Mouse (Mus musculus): Measurements from ENCODE around the gene Olfr1362. TPM values are rescaled to one million over a fixed set of nuclear protein-coding genes. Genes with fewer than 3 reads are reported as not detected.

Gene Olfr1362
- not detected in 2 replicates for polyA plus RNA-seq (2015; fragmentation: Nextera tagmentation; extraction: Ambion mirVana)

- no peak within 1 kb of the TSS for H3K27ac ChIP-seq
- no peak for ATAC-seq
Observed at GRCm38 (mm10) chr13:21613922-21614321, at the start of gene Olfr1362. Gene Olfr1362, minus strand, starts transcription at chr13:21614022.

GRCm38 (mm10) chr13:21663286-21663685, 49.5 kb upstream of the Olfr1362 start, which contains the start of gene Olfr1361:
Gene Olfr1361, minus strand, starts transcription at chr13:21663386.
- ATAC-seq: no peak
- Histone ChIP-seq H3K27me3 (replicated peaks) (no peaks in the 10 kb centered on the region), H3K4me3 (replicated peaks) (no peak within 1 kb of the TSS), H3K27ac (no peak within 1 kb of the TSS), H3K4me1 (replicated peaks) (no peaks in the 10 kb centered on the region), H3K9me3 (no peaks in the 10 kb centered on the region), H3K9ac (no peak within 1 kb of the TSS), H3K36me3 (no peaks in the 10 kb centered on the region), H3K4me2 (replicated peaks) (no peak within 1 kb of the TSS)
- 70% methylated on average over 2 of the region's 2 CpGs for WGBS

More at GRCm38 (mm10) chr13:21613922-21614321, at the start of gene Olfr1362:
- Histone ChIP-seq H3K36me3 (no peaks in the 10 kb centered on the region), H3K9me3 (no peaks in the 10 kb centered on the region), H3K9ac (no peak within 1 kb of the TSS), H3K4me2 (replicated peaks) (no peak within 1 kb of the TSS), H3K4me1 (replicated peaks) (no peaks in the 10 kb centered on the region), H3K4me3 (replicated peaks) (no peak within 1 kb of the TSS), H3K27me3 (replicated peaks) (no peaks in the 10 kb centered on the region)

- Histone ChIP-seq H3K27me3 (replicated peaks) (no peaks in the 10 kb centered on the region), H3K4me1 (replicated peaks) (no peaks in the 10 kb centered on the region), H3K27ac (no peak within 1 kb of the TSS), H3K9me3 (no peaks in the 10 kb centered on the region), H3K9ac (no peak within 1 kb of the TSS), H3K36me3 (no peaks in the 10 kb centered on the region), H3K4me3 (replicated peaks) (no peak within 1 kb of the TSS), H3K4me2 (replicated peaks) (no peak within 1 kb of the TSS)
- WGBS: 80% methylated on average over 2 of the region's 2 CpGs
- no peak for ATAC-seq
Observed at GRCm38 (mm10) chr13:21642418-21642817, 28.6 kb upstream of the Olfr1362 start, which contains the start of gene Olfr11. Gene Olfr11, minus strand, starts transcription at chr13:21642518.

- no peak overlapping the region for H3K4me2 ChIP-seq (replicated peaks)
Observed at GRCm38 (mm10) chr13:21591618-21592017, 22.2 kb downstream of the Olfr1362 start.

GRCm38 (mm10) chr13:21581659-21582058, 32.2 kb downstream of the Olfr1362 start, which contains the start of gene Olfr1364:
Gene Olfr1364, minus strand, starts transcription at chr13:21581759.
- no peak for ATAC-seq
- H3K4me3 ChIP-seq (replicated peaks): no peak within 1 kb of the TSS
- no peak within 1 kb of the TSS for H3K9ac ChIP-seq
- no peaks in the 10 kb centered on the region for H3K4me1 ChIP-seq (replicated peaks)
- H3K36me3 ChIP-seq: no peaks in the 10 kb centered on the region
- H3K27me3 ChIP-seq (replicated peaks): no peaks in the 10 kb centered on the region
- H3K4me2 ChIP-seq (replicated peaks): no peak within 1 kb of the TSS
- 86% methylated on average over 2 of the region's 2 CpGs for WGBS
- H3K9me3 ChIP-seq: no peaks in the 10 kb centered on the region
- H3K27ac ChIP-seq: no peak within 1 kb of the TSS

More at GRCm38 (mm10) chr13:21591618-21592017, 22.2 kb downstream of the Olfr1362 start:
- Histone ChIP-seq H3K9me3 (no peaks in the 10 kb centered on the region), H3K4me3 (replicated peaks) (no peak overlapping the region), H3K4me1 (replicated peaks) (no peaks in the 10 kb centered on the region), H3K36me3 (no peaks in the 10 kb centered on the region), H3K27me3 (replicated peaks) (no peaks in the 10 kb centered on the region), H3K27ac (no peak overlapping the region), H3K9ac (no peak overlapping the region)
- ATAC-seq: no peak
- WGBS: 62% methylated on average over 2 of the region's 2 CpGs

Other genes with a start within 250 kb of the Olfr1362 start
- 66.9 and 71.5 TPM in 2 replicates for gene Zkscan3, start 211.3 kb downstream of the Olfr1362 start, polyA plus RNA-seq (2015; fragmentation: Nextera tagmentation; extraction: Ambion mirVana)
- gene Pgbd1, start 173.0 kb downstream of the Olfr1362 start, polyA plus RNA-seq (2015; fragmentation: Nextera tagmentation; extraction: Ambion mirVana): 2.2 and 2.3 TPM in 2 replicates
- 26.5 and 27.2 TPM in 2 replicates for gene Zscan26, start 160.3 kb downstream of the Olfr1362 start, polyA plus RNA-seq (2015; fragmentation: Nextera tagmentation; extraction: Ambion mirVana)
- 2.2 and 2.9 TPM in 2 replicates for gene Nkapl, start 145.5 kb downstream of the Olfr1362 start, polyA plus RNA-seq (2015; fragmentation: Nextera tagmentation; extraction: Ambion mirVana)
- 2.6 and 2.8 TPM in 2 replicates for gene Zkscan4, start 135.1 kb downstream of the Olfr1362 start, polyA plus RNA-seq (2015; fragmentation: Nextera tagmentation; extraction: Ambion mirVana)
- gene Gm10065, start 134.6 kb downstream of the Olfr1362 start, polyA plus RNA-seq (2015; fragmentation: Nextera tagmentation; extraction: Ambion mirVana): not detected in 2 replicates
- gene AK157302, start 118.8 kb downstream of the Olfr1362 start, polyA plus RNA-seq (2015; fragmentation: Nextera tagmentation; extraction: Ambion mirVana): 0.40 and 0.56 TPM in 2 replicates
- 12.6 and 13.1 TPM in 2 replicates for gene Gm11273, start 112.6 kb downstream of the Olfr1362 start, polyA plus RNA-seq (2015; fragmentation: Nextera tagmentation; extraction: Ambion mirVana)
- gene Zkscan8, start 82.9 kb downstream of the Olfr1362 start, polyA plus RNA-seq (2015; fragmentation: Nextera tagmentation; extraction: Ambion mirVana): 3.6 and 5.5 TPM in 2 replicates
- gene Olfr1366, start 71.2 kb downstream of the Olfr1362 start, polyA plus RNA-seq (2015; fragmentation: Nextera tagmentation; extraction: Ambion mirVana): 0.09 and 0.18 TPM in 2 replicates
- gene Olfr1535, start 54.1 kb downstream of the Olfr1362 start, polyA plus RNA-seq (2015; fragmentation: Nextera tagmentation; extraction: Ambion mirVana): not detected in 2 replicates
- not detected in 2 replicates for gene Olfr1364, start 32.3 kb downstream of the Olfr1362 start, polyA plus RNA-seq (2015; fragmentation: Nextera tagmentation; extraction: Ambion mirVana)
- not detected in 2 replicates for gene Olfr11, start 28.5 kb upstream of the Olfr1362 start, polyA plus RNA-seq (2015; fragmentation: Nextera tagmentation; extraction: Ambion mirVana)
- not detected in 2 replicates for gene Olfr1361, start 49.4 kb upstream of the Olfr1362 start, polyA plus RNA-seq (2015; fragmentation: Nextera tagmentation; extraction: Ambion mirVana)
- not detected in 2 replicates for gene Olfr1360, start 63.4 kb upstream of the Olfr1362 start, polyA plus RNA-seq (2015; fragmentation: Nextera tagmentation; extraction: Ambion mirVana)
- gene Olfr1359, start 84.1 kb upstream of the Olfr1362 start, polyA plus RNA-seq (2015; fragmentation: Nextera tagmentation; extraction: Ambion mirVana): not detected in 2 replicates
- 1.4 and 4.3 TPM in 2 replicates for gene Hist1h2bl, start 102.1 kb upstream of the Olfr1362 start, polyA plus RNA-seq (2015; fragmentation: Nextera tagmentation; extraction: Ambion mirVana)
- 14.7 and 32.5 TPM in 2 replicates for gene Hist1h2ai, start 102.4 kb upstream of the Olfr1362 start, polyA plus RNA-seq (2015; fragmentation: Nextera tagmentation; extraction: Ambion mirVana)
- 5.4 and 13.1 TPM in 2 replicates for gene Hist1h3h, start 103.6 kb upstream of the Olfr1362 start, polyA plus RNA-seq (2015; fragmentation: Nextera tagmentation; extraction: Ambion mirVana)
- 1.7 and 4.3 TPM in 2 replicates for gene Hist1h2bm, start 108.0 kb upstream of the Olfr1362 start, polyA plus RNA-seq (2015; fragmentation: Nextera tagmentation; extraction: Ambion mirVana)
- 1.2 and 1.6 TPM in 2 replicates for gene Hist1h4j, start 121.0 kb upstream of the Olfr1362 start, polyA plus RNA-seq (2015; fragmentation: Nextera tagmentation; extraction: Ambion mirVana)
- 1.7 and 2.8 TPM in 2 replicates for gene Hist1h4k, start 136.5 kb upstream of the Olfr1362 start, polyA plus RNA-seq (2015; fragmentation: Nextera tagmentation; extraction: Ambion mirVana)
- gene Hist1h2ak, start 139.8 kb upstream of the Olfr1362 start, polyA plus RNA-seq (2015; fragmentation: Nextera tagmentation; extraction: Ambion mirVana): 22.4 and 26.3 TPM in 2 replicates
- gene Hist1h2bn, start 140.1 kb upstream of the Olfr1362 start, polyA plus RNA-seq (2015; fragmentation: Nextera tagmentation; extraction: Ambion mirVana): 3.0 and 5.9 TPM in 2 replicates
- gene Hist1h1b, start 166.6 kb upstream of the Olfr1362 start, polyA plus RNA-seq (2015; fragmentation: Nextera tagmentation; extraction: Ambion mirVana): 19.8 and 25.0 TPM in 2 replicates
- 89.5 and 101 TPM in 2 replicates for gene Hist1h3i, start 169.3 kb upstream of the Olfr1362 start, polyA plus RNA-seq (2015; fragmentation: Nextera tagmentation; extraction: Ambion mirVana)
- 2.4 and 4.7 TPM in 2 replicates for gene Hist1h2an, start 173.2 kb upstream of the Olfr1362 start, polyA plus RNA-seq (2015; fragmentation: Nextera tagmentation; extraction: Ambion mirVana)
- 2.0 TPM in 2 replicates for gene Hist1h2bp, start 173.4 kb upstream of the Olfr1362 start, polyA plus RNA-seq (2015; fragmentation: Nextera tagmentation; extraction: Ambion mirVana)
- gene Hist1h2bq, start 196.2 kb upstream of the Olfr1362 start, polyA plus RNA-seq (2015; fragmentation: Nextera tagmentation; extraction: Ambion mirVana): 14.5 and 16.7 TPM in 2 replicates
- gene Hist1h2ao, start 196.4 kb upstream of the Olfr1362 start, polyA plus RNA-seq (2015; fragmentation: Nextera tagmentation; extraction: Ambion mirVana): 1.7 TPM in 1 of 2 replicates, not detected in the other
- gene Hist1h4m, start 197.7 kb upstream of the Olfr1362 start, polyA plus RNA-seq (2015; fragmentation: Nextera tagmentation; extraction: Ambion mirVana): not detected in 2 replicates
- gene Hist1h4n, start 218.2 kb upstream of the Olfr1362 start, polyA plus RNA-seq (2015; fragmentation: Nextera tagmentation; extraction: Ambion mirVana): 12.0 and 15.9 TPM in 2 replicates
- gene Hist1h2ap, start 219.5 kb upstream of the Olfr1362 start, polyA plus RNA-seq (2015; fragmentation: Nextera tagmentation; extraction: Ambion mirVana): 2,704 and 3,243 TPM in 2 replicates
- gene Hist1h2br, start 219.7 kb upstream of the Olfr1362 start, polyA plus RNA-seq (2015; fragmentation: Nextera tagmentation; extraction: Ambion mirVana): 15.0 and 16.4 TPM in 2 replicates